Mouse (Mus musculus) MEL (cell line): ENCODE measurements around the gene Stra6l. TPM values are rescaled to one million over a fixed set of nuclear protein-coding genes. Genes with fewer than 3 reads are reported as not detected.

Experiments used
- DNase-seq: peaks from one replicate; pipeline ENCODE4 v3.0.0; 2011; ENCODE audit warnings: low read depth, low spot score
- H3K27ac ChIP-seq: 2 replicates; pipeline ENCODE4 v1.5.1; 2012; ENCODE audit warnings: low read depth, mild to moderate bottlenecking, control low read depth, low read length, moderate library complexity; ENCODE audit not compliant: control insufficient read depth
- H3K27me3 ChIP-seq, 2 experiments: fragments of 150-350 bp in 1 of 2; sonication (generic) in 1 of 2; 2 replicates each; pipeline ENCODE4 v1.6.1; 2012; ENCODE audit warnings: low read length in 2 of 2, mild to moderate bottlenecking in 2 of 2, improper control_type of control experiment in 1 of 2, moderate library complexity in 1 of 2; ENCODE audit not compliant: insufficient read depth in 2 of 2, control insufficient read depth in 1 of 2
- H3K36me3 ChIP-seq, 2 experiments: 2 replicates each; pipeline ENCODE4 v1.6.1; 2012 to 2014; ENCODE audit warnings: low read length in 2 of 2, improper control_type of control experiment in 1 of 2, inconsistent platforms in 1 of 2, mild to moderate bottlenecking in 1 of 2; ENCODE audit not compliant: insufficient read depth in 2 of 2, control insufficient read depth in 1 of 2
- H3K4me1 ChIP-seq, 2 experiments: fragments of 150-350 bp in 1 of 2; sonication (generic) in 1 of 2; 2 replicates each; pipeline ENCODE4 v1.6.1; 2012; ENCODE audit warnings: low read length in 2 of 2, improper control_type of control experiment in 1 of 2, mild to moderate bottlenecking in 1 of 2; ENCODE audit not compliant: insufficient read depth in 2 of 2, control insufficient read depth in 1 of 2
- H3K4me3 ChIP-seq, 2 experiments: fragments of 150-350 bp in 1 of 2; sonication (generic) in 1 of 2; 2 replicates each; pipeline ENCODE4 v1.5.1; 2012; ENCODE audit warnings: low read depth in 2 of 2, low read length in 2 of 2, mild to moderate bottlenecking in 2 of 2, moderate library complexity in 2 of 2, control low read depth in 1 of 2, improper control_type of control experiment in 1 of 2; ENCODE audit not compliant: control insufficient read depth in 1 of 2, insufficient read depth in 1 of 2
- H3K79me2 ChIP-seq: 2 replicates; pipeline ENCODE4 v1.6.1; 2012; ENCODE audit warnings: mild to moderate bottlenecking, low read length, moderate library complexity; ENCODE audit not compliant: control insufficient read depth, poor library complexity, insufficient read depth
- H3K9ac ChIP-seq: 2 replicates; pipeline ENCODE4 v1.6.1; 2012; ENCODE audit warnings: low read depth, mild to moderate bottlenecking, control low read depth, low read length, moderate library complexity; ENCODE audit not compliant: control insufficient read depth, poor library complexity, severe bottlenecking
- H3K9me3 ChIP-seq: fragments of 150-350 bp; sonication (generic); replicated peaks from 2 replicates; pipeline ENCODE4 v1.6.1; 2012; ENCODE audit warnings: mild to moderate bottlenecking, low read length, improper control_type of control experiment, moderate library complexity; ENCODE audit not compliant: insufficient read depth
- BHLHE40 ChIP-seq: IDR thresholded peaks from 2 replicates; pipeline ENCODE4 v1.6.1; 2012; ENCODE audit warnings: low read depth, mild to moderate bottlenecking, inconsistent platforms, low read length, improper control_type of control experiment, borderline replicate concordance
- CHD1 ChIP-seq: IDR thresholded peaks from 2 replicates; pipeline ENCODE4 v1.6.1; 2012; ENCODE audit warnings: low read depth, mild to moderate bottlenecking, inconsistent platforms, low read length, improper control_type of control experiment
- ELF1 ChIP-seq: IDR thresholded peaks from 2 replicates; pipeline ENCODE4 v1.6.1; 2014; ENCODE audit warnings: low read depth, mild to moderate bottlenecking, inconsistent platforms, low read length, improper control_type of control experiment, moderate library complexity
- GATA1 ChIP-seq: IDR thresholded peaks from 2 replicates; pipeline ENCODE4 v1.6.1; 2011; ENCODE audit warnings: low read depth, low read length, improper control_type of control experiment
- HCFC1 ChIP-seq: IDR thresholded peaks from 2 replicates; pipeline ENCODE4 v1.6.1; 2012; ENCODE audit warnings: low read depth, mild to moderate bottlenecking, inconsistent platforms, low read length, improper control_type of control experiment, moderate library complexity
- JUND ChIP-seq: IDR thresholded peaks from 2 replicates; pipeline ENCODE4 v1.6.1; 2011; ENCODE audit warnings: low read depth, mild to moderate bottlenecking, improper control_type of control experiment, low read length
- MAX ChIP-seq: IDR thresholded peaks from 2 replicates; pipeline ENCODE4 v1.6.1; 2011; ENCODE audit warnings: low read length, improper control_type of control experiment
- MAZ ChIP-seq: IDR thresholded peaks from 2 replicates; pipeline ENCODE4 v1.6.1; 2012; ENCODE audit warnings: low read depth, mild to moderate bottlenecking, inconsistent platforms, low read length, improper control_type of control experiment
- NRF1 ChIP-seq: IDR thresholded peaks from 2 replicates; pipeline ENCODE4 v1.6.1; 2014; ENCODE audit warnings: low read depth, mild to moderate bottlenecking, inconsistent platforms, low read length, improper control_type of control experiment, moderate library complexity; ENCODE audit not compliant: poor library complexity, insufficient read depth, severe bottlenecking
- POLR2A ChIP-seq, 2 experiments: IDR thresholded peaks; 2 replicates each; pipeline ENCODE4 v1.6.1; 2011 to 2012; ENCODE audit warnings: low read length in 2 of 2, mild to moderate bottlenecking in 2 of 2, control low read depth in 1 of 2, improper control_type of control experiment in 1 of 2, low read depth in 1 of 2, moderate library complexity in 1 of 2; ENCODE audit not compliant: control insufficient read depth in 1 of 2, insufficient read depth in 1 of 2, poor library complexity in 1 of 2
- POLR2AphosphoS2 ChIP-seq: IDR thresholded peaks from 2 replicates; pipeline ENCODE4 v1.6.1; 2011; ENCODE audit warnings: low read length, improper control_type of control experiment
- POLR2AphosphoS5 ChIP-seq: IDR thresholded peaks from 2 replicates; pipeline ENCODE4 v1.6.1; 2012; ENCODE audit warnings: low read depth, borderline replicate concordance, mild to moderate bottlenecking, inconsistent platforms, low read length, moderate library complexity, mixed read lengths
- RCOR1 ChIP-seq: IDR thresholded peaks from 2 replicates; pipeline ENCODE4 v1.6.1; 2012; ENCODE audit warnings: low read depth, mild to moderate bottlenecking, inconsistent platforms, low read length, improper control_type of control experiment
- SIN3A ChIP-seq: IDR thresholded peaks from 2 replicates; pipeline ENCODE4 v1.6.1; 2012; ENCODE audit warnings: low read length, improper control_type of control experiment, inconsistent platforms
- TBP ChIP-seq: IDR thresholded peaks from 2 replicates; pipeline ENCODE4 v1.8.0; 2011; ENCODE audit warnings: low read depth, low read length, improper control_type of control experiment
- UBTF ChIP-seq: IDR thresholded peaks from 2 replicates; pipeline ENCODE4 v1.6.1; 2012; ENCODE audit warnings: low read depth, mild to moderate bottlenecking, inconsistent platforms, low read length, improper control_type of control experiment, moderate library complexity, borderline replicate concordance; ENCODE audit not compliant: insufficient read depth
- USF1 ChIP-seq: IDR thresholded peaks from 2 replicates; pipeline ENCODE4 v1.6.1; 2014; ENCODE audit warnings: low read depth, mild to moderate bottlenecking, inconsistent platforms, low read length, improper control_type of control experiment, moderate library complexity
- ZKSCAN1 ChIP-seq: IDR thresholded peaks from 2 replicates; pipeline ENCODE4 v1.6.1; 2012; ENCODE audit warnings: low read depth, mild to moderate bottlenecking, inconsistent platforms, low read length, improper control_type of control experiment, moderate library complexity
- polyA plus RNA-seq, 2 experiments: library from polyadenylated mRNA; stranded (reverse) in 1 of 2; unstranded in 1 of 2; fragments of >175 nt in 1 of 2; fragments of >200 nt in 1 of 2; gene quantifications; 2 replicates each; pipeline versions ENCODE4 v1.2.1 to v1.2.4; 2012; ENCODE audit warnings: low replicate concordance in 2 of 2, low read depth in 1 of 2; ENCODE audit not compliant: insufficient read length in 2 of 2, insufficient read depth in 1 of 2, missing spikeins in 1 of 2
- total RNA-seq: library from RNA; depleted of rRNA; stranded (reverse); fragments of 300-350 nt; gene quantifications from 2 replicates; pipeline ENCODE4 v1.2.3, GENCODE M21; 2012

Stra6l gene
- total and polyA plus RNA-seq, 3 experiments: not detected

DNA sequence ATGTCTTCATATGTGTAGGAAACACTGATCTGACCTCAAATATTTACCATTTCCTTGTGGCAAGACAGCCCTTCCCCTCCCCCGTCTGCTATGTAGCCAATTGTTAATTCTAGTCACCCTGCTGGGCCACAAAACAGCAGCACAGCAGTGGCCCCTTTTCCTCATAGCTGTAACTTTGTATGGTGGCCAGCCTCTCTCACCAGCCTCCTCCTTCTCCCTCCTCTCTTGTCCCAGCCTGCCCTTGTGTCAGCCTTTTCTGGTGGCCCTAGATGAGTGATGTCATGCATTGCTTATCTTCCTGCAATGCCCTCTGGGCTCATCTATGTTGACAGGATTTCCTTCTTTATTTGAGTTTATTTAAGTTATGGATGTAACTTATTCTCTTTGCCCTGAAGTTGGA lies 955 bp downstream of the Stra6l start:
- H3K27me3 ChIP-seq: peaks cover 4 to 9% of the 10 kb centered on the region in 2 experiments; a peak in 3 of 4 replicates
- H3K4me3 ChIP-seq: no peak overlapping the region
- DNase-seq: no peak
- no peaks in the 10 kb centered on the region for H3K4me1 ChIP-seq
- H3K79me2 ChIP-seq: no peaks in the 10 kb centered on the region
- H3K9me3 ChIP-seq: no peaks in the 10 kb centered on the region
- H3K27ac ChIP-seq: no peak overlapping the region
- no peak overlapping the region for H3K9ac ChIP-seq
- no peaks in the 10 kb centered on the region for H3K36me3 ChIP-seq
- TF ChIP-seq UBTF (no peak), ELF1 (no peak)

- no peak overlapping the region for H3K27ac ChIP-seq
- H3K9ac ChIP-seq: no peak overlapping the region
- H3K36me3 ChIP-seq: no peaks in the 10 kb centered on the region
- DNase-seq: no peak
- H3K4me3 ChIP-seq: no peak overlapping the region
- TF ChIP-seq BHLHE40: no peak
- TF ChIP-seq HCFC1: no peak
- no peak for TF ChIP-seq NRF1
- TF ChIP-seq GATA1: no peak
- TF ChIP-seq JUND: no peak
- TF ChIP-seq MAZ: no peak
- TF ChIP-seq UBTF: no peak
- TF ChIP-seq POLR2AphosphoS2: no peak
- no peak for TF ChIP-seq ELF1
- TF ChIP-seq SIN3A: no peak
- TF ChIP-seq POLR2A (IDR thresholded peaks at IDR 0.05; ENCODE audit: control insufficient read depth in 1 of 2, insufficient read depth in 1 of 2, low read depth in 1 of 2, low read length in 2 of 2, poor library complexity in 1 of 2): no peak
- TF ChIP-seq RCOR1: no peak
- no peak for TF ChIP-seq TBP
- TF ChIP-seq ZKSCAN1: no peak
- TF ChIP-seq CHD1: no peak
- TF ChIP-seq MAX: no peak
- no peak for TF ChIP-seq POLR2AphosphoS5
- no peak for TF ChIP-seq USF1
- H3K9me3 ChIP-seq: no peaks in the 10 kb centered on the region
- H3K4me1 ChIP-seq: no peaks in the 10 kb centered on the region
- peaks cover 5 to 6% of the 10 kb centered on the region in 2 experiments; a peak in 3 of 4 replicates for H3K27me3 ChIP-seq
- no peaks in the 10 kb centered on the region for H3K79me2 ChIP-seq
Measured at GRCm38 (mm10) chr4:45851640-45852051, 3.2 kb downstream of the Stra6l start.
